Mouse (Mus musculus) neutrophil, adult 59 days (primary cell): ENCODE results near the gene Slc6a1. TPM values are rescaled to one million over a fixed set of nuclear protein-coding genes. Genes with fewer than 3 reads are reported as not detected.

Experiments used
- total RNA-seq, 2 experiments: library from RNA; stranded (reverse); gene quantifications; 1 replicate in 1 of 2; 2 replicates in 1 of 2; pipeline ENCODE4 v1.2.4; 2023

The Slc6a1 gene
- total RNA-seq, result not detected

GRCm38 (mm10) chr6:114282469-114283277, at the start of gene Slc6a1:
Gene Slc6a1, plus strand, starts transcription at chr6:114282635.

Other genes with a start within 250 kb of the Slc6a1 start
- gene Atp2b2, start 240.0 kb upstream of the Slc6a1 start, total RNA-seq, result under 1 TPM in 1 of 2 experiments, not detected in 1; 0.07 TPM
- not detected for gene Slc6a11, start 151.4 kb upstream of the Slc6a1 start, total RNA-seq
- under 1 TPM in 1 of 2 experiments, not detected in 1; 0.13 TPM for gene Hrh1, start 115.3 kb downstream of the Slc6a1 start, total RNA-seq